Mouse (Mus musculus): Measurements from ENCODE around the gene Zc2hc1c.

Zc2hc1c gene

DNA sequence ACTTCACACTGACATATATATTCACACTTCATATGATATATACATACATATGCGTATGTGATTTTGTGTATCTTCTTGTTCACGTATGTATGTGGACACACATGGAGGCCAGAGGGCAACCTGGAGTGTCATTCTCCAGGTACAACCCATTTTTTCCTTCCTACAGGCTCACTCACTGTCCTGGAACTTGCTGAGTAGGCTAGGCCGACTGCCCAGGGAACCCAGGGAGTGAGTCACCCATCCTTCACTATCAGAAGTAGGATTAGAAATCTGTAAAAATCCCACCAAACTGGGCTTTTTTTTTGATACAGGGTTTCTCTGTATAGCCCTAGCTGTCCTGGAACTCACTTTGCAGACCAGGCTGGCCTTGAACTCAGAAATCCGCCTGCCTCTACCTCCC lies 3.4 kb upstream of the Zc2hc1c start:
- DNase-seq: no peak

DNA sequence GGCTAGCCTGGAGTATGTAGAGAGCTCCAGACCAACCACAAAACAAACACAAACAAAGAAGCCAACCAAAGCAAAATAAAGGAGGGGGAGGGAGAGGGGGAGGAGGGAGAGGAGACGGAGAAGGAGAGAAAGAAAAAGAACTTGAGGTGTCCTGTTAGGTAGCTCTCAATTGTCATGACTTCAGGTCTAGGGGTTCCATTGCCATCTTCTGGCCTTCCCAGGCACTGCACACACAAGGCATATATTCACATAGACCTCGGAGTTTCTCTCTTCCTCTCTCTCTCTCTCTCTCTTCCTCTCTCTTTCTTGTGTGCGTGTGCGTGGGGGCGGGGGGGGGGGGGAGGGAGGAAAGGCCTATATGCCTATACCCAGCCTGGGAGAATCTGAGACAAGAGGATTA lies 1.4 kb upstream of the Zc2hc1c start:
- peak; percentile 75 for DNase-seq

DNA sequence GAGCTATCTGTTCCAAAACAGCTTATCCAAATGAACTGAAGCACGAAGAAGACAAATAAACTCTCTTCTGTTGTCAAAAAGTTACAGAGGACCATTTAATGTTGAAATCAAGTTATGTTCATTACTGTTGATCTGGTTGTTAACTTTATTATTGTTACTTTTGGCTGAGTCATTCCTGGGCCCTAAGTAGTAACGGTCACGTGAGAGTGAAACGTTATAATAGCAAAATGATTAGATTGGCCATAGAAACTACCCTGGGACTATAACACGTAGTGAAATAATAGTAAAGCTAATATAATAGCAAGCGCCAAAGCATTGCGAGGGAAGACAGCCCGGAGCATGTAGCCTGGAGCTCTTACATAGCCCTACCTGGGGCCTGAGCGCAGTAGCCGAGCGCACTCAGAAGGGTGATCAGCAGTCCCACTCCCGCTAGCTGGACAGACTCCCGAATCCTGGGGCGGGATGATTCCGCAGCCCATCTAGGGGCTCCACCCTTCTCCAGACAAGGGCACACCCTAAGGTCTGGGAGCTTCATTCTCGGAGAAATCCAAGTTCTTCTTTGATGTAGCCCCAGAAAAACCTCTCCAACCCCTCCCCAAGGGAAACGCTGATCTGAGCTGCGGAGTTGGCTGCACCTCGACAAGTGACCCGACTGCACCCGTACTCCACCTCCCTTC lies 444 bp upstream of the Zc2hc1c start, which contains the start of gene Acyp1:
Gene Acyp1, minus strand, starts transcription at position 630 of the 677 bp plus-strand sequence.
- DNase-seq: no peak

DNA sequence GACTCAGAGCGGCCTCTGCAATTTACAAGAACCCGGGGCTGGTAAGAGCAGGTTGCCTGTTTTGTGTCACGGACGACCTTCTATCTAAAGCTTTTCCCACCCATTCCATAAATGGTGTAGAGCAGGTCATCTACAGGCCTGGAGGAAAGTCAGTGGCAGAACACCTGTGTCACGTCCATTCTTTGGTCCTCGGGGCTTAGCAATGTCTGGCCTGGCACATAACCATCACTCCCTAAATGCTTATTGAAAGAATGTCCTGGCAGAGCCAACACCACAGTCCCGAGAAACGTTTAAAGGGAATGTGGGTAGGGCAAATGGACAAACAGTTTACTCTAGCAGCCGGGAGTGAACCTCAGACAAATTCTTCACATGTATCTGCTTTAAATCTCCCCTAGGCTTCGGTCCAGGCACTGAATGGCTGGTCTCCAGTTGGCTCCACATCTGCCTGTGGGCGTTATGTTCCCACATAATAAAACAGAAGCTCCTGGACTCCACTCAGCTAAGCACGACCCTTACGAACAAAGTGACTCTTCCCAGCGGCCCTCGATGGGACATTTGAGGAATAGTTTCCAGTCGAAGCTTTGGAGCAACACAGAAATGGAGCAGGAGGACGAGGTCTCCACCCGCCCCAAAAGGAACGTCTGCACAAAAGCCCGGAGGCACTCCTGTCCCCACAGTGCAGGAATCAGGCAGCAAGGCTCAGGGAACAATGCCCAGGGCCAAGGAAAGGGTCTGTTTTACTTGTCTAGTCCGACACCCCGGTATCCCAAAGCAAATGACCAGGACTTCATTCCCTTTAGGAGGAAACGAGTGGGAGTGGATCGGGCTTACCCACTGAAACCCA lies 988 bp downstream of the Zc2hc1c start:
- no peak for DNase-seq

DNA sequence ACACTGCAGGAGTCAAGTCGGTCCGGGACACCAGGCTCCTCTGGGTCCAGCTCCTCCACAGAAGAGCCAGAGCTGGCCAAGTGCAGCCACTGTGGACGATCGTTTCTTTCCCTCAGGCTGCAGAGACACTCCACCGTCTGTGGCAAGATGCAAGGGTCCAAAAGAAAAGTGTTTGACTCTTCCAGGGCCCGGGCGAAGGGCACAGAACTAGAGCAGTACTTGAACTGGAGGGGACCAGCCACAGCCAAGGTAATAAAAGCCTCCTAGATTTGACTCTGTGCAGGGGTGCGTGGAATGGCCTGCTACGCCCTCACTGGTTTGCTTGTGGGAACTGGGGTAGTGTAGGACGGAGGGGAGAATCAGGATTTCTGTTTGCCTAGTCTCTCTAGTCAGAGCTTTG lies 2.2 kb downstream of the Zc2hc1c start:
- no peak for DNase-seq

DNA sequence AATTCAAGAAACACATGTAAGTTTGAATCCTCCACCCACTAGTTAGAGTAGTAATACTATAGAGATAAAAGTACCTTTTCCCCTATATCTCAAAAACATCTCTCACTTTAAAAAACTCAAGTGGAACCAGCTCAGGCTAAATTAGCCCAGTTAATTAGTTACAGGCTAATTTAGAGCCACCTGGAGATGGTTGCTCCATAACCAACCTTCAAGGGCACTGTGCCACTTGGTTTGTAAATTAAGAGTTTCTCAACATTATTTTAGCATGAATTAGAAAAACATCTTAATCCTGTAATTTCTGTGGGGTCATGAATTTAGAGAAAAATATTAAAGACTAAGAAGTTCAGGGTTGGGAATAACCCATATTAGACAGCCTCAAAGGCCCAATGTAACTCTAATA lies 3.1 kb downstream of the Zc2hc1c start:
- no peak for DNase-seq

DNA sequence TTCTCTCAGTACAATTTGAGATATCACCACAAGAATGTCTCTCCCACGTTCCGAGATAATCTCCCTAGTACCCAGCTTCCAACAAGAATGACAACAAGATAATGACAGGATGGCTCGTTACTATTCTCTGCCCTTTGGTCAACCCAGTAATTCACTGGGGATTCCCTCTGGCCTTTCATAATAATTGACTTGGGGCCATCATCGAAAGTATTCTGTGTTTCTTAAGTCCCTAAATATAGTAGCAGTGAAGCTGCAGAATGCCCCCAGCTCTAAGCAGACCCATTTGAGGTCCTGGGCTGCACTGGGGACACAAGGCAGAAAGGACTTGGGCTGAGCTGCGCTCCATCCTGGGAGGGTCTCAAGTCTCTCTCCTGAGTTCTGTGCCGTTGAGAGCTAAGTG lies 3.9 kb downstream of the Zc2hc1c start:
- no peak for DNase-seq

DNA sequence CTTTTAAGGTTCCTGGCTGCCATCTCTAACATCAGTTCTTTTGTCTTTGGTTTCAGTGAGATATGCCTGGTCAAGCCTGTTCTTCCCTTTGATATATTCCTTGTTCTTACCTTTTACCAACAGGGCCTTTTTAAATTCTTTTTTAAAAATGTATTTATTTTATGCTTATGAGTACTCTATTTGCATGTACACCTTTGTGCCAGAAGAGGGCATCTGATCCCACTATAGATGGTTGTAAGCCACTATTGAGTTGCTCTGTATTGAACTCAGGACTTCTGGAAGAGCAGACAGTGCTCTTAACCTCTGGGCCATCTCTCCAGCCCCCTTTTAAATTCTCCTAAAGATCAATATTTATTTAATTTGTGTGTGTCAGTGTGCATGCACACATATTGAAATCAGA lies 4.5 kb downstream of the Zc2hc1c start:
- no peak for DNase-seq

DNA sequence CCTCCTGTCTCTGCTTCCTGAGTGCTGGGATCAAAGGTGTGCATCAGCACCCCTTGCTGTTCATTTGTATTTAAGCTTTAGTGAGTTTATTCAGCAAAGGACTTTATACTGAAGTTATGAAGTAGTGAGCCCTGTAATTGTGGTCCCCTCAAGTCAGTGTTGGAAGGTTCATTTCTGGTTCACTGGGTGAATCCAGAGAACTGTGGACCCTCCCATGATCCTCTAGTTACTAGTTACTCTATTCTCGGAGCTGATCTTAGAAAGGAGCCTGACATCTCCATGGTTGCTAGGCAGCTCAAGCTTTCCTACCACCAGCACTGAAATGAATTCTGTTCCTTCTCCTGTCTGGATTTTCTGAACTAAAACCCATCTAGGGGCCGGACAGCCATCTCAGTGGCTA lies 7.1 kb downstream of the Zc2hc1c start:
- DNase-seq: no peak

DNA sequence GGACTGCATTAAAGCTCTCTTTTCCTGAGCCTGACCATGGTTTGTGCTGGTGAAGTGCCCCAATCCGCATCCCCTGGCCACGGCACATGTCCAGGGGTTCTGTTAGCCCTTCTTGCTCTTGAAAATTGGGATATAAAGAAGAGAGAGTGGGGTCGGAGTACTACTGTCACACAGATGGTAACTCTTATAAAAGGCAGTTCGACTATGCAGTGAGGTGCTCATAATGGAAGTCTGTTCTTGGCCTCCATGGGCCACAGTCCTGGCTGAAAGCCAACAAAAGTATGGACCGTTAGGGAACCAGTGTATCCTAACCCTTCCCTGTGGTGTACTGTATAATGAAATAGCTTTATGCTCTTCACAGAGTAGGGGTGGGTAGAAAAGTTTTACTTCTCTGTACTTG lies 8.5 kb downstream of the Zc2hc1c start:
- no peak for DNase-seq

DNA sequence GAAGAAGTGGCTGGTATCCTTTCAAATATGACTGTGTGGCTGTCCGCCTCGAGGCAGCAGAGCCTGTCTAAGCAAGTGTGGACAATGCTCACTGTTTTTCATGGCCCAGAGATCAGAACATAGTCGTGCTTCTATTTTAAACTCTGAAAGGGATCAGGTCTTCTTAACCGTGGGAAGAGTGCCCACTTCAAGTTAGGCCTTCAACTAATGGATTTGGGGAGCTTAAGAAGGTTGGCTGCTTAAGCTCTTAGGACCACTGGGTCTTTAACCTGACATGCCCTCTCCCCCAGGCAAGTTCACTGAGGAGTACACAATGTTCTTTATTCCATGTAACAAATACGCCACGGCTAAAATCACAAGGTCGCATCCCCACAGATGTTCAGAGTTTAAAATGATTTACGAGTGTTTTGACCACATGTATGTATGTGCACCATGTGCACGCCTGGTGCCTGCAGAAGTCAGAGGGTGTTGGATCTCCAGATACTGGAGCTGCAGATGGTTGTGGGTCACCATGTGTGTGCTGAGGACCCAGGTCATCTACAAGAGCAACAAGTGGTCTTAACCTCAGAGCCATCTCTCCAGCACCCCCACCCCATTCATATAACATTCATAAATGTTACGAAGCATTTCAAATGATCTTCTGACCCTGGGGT lies 9.1 kb downstream of the Zc2hc1c start:
- DNase-seq: no peak

DNA sequence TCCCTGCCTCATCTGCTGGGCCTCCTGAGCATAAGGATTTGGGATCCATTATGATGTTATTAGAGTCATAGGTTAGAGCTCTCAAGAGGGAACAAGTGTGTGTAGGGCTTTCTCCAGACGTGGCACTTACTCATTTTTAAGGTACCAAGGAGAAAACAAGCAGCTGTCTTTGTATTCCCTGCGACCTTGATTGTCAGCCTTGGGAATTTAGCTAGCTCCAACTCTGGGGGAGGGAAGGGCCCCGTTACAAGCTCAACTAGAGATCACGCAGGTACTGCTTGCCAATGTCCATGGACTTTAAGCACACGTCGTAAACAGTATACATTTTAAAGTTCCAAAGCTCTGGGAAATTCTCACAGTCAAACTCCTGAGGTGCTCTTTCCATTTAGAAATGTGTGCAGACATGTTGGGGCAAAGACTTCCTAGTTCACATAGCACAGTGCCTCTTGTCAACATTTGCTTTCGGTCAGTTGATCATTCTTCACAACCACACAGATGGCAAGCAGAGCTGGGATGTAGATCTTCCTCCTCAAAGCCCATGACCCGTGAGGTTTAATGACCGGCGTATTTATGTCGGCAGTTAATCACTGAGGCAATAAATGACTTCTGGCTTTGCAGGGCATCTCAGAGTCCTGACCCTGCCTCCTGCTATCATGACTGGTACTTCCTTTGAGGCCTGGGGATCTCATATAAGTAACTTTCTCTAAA lies 9.9 kb downstream of the Zc2hc1c start:
- DNase-seq: no peak

DNA sequence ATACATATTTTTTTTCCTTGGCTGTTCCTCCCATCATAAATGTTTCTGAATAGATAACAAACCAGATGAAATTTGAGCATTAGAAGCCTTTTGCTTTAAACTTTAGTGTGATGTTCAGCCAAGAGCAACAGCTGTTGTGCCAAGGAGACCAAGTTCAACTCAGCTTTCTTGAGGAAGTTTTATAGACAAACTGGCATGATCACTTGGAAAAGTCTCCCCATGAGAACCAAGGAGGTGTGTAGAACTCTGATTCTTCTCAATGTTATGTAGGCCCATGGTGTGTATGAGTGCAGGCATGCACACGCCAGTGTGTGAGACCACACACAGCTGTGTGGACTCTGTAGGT lies 10.4 kb downstream of the Zc2hc1c start:
- no peak for DNase-seq

DNA sequence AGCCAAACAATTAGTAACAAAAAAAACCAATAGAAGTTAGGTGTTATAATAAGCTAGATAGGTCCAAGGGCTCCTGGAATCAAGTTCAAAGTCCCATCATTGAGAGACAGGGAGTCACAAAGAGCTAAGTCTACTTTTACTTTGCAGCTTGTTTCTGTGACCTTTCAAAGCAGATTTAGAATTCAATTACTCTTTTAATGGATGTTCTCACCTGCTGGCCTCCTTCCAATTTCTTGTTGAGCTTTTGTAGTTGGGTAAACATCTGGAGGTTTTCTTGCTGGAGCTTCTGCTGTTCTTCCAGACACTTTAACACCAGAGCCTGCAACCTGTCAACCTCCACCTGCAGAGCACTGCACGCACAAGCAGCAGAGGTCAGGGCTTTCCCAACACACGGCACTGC lies 14.9 kb downstream of the Zc2hc1c start:
- DNase-seq: no peak

DNA sequence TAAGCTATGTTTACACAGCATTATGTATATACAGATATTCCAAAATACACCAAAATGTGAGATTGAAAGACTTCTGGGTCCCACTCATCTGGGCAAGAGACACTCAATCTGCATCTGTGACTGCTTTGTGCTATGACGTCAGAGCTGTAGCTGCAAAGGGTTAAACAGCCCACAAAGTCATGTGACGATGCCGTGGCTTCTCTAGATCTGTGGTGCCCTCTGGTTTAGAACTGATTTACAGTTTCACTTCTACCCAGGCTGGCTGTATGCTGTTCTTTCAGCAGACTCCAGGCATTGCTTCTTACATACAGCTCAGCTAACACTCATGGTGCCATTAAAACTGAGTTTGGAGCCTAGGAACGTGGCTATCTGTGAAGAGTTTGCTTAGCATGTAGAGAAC lies 16.3 kb downstream of the Zc2hc1c start:
- DNase-seq: peak; percentile 35

DNA sequence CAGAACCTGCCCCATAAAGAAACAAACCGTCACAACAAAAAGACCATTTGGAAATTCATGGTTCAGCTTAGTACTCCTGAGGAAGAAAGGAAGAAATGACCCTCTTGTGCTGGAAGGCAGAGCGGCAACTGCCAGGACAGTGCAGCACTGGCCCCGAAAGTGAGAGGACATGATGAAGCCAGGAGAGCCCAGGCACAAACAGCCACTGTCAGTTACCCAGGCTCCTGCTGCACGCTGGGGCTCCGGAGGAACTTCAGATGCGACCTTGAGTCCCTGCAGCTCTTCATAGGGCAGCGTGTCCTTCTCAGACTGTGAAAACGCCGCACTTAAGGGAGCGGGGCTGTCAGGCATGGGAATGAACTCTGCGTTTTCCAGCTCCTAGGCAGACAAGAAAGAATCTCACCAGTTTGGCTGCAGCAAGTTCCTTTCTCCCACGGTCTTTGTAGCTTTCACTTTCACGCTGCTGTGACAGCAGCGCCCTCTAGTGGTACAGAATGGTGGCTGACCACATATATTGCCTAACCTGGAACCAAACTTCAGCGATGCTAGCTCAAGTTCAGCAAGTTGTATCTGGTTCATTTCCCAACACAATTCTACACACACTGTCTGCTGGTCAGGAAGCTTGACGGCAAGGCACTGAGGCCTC lies 17.0 kb downstream of the Zc2hc1c start:
- DNase-seq: peak; percentile 89

DNA sequence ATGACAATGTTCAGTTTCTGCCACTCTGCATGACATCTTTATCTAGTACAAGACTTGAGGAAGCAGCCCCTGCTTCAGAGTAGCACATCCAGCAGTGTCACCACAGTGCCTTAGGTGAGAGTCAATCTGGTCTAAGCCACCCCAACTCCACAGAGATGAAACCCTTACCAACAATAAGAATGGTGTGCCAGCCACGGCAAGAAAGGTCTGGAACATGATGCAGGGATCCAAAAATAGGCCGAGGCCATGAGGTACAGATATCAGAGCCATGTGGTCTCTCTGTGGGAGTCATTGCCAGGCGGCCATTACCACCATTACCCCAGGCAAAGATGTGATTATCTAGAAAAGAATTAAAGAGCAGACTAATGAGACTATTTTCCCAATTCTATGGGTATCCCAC lies 20.3 kb downstream of the Zc2hc1c start:
- no peak for DNase-seq

DNA sequence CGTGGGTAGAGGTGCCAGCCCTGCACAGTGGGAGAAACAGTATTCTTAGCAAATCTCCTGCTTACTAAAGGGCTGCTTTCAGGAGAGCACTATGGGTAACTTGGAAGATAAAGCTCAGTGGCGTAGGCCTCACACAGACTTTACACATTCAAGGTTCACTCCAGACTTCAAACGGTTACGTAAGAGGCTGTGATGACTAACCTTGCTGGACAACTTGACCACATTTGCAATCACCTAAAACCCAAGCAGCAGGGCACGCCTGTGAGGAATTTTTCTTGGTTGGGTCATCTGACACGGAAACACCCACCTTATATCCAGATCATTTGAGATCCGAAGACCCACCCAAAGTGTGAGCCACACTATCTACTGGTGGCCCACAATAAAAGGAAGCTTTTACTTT lies 41.8 kb downstream of the Zc2hc1c start:
- no peak for DNase-seq

DNA sequence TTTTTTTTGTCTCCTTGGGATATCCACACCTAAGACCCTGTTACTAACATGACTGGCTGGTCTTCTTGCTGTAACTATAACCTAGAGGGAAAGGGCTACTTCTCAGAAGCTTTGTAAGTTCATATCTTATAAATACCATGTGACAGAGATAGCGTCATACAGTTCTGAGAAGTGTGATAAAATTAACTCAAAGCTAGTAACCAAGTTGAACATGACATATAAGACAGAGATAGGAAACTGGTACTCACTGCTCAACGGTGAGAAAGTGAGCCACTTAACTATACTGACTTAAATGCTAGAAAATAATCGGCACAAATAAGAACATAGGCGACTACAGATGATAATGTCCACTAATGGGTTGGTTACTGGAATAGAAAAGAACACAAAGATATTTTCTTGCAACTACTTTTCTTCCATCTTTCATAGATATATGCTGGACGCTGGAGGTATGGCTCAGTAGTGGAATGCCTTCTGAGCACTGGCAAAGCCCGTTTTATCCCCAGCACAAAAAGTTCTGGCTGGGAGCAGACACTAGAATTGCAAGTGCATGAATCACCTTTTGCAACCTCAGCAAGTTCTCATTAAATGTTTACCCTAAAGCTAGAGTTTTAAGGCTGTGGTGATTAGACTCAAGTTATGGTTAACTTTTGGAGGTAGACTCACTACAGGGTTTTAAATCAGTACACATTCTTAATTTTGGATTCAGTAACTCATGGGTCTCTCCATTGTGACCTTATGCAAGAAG lies 49.3 kb downstream of the Zc2hc1c start:
- no peak for DNase-seq

DNA sequence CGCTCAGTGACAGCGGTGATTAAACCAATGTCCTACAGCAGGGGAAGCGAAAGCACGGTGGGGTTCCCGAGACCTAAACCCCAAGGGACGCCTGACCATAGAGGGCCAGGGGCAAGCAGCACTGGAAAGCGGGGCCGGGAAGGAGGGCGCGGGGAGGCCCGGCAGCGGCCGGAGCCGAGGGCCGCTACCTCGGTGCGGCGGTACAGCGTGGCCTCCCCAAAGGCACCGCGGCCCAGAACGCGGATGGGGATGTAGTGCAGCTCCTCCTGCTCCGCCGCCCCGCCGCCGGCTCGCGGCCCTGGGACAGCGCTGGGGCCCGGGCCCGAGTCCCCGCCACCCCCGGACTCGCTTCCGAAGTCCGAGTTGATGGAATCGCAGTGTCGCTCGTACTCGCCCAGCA lies 50.4 kb downstream of the Zc2hc1c start:
- no peak for DNase-seq

DNA sequence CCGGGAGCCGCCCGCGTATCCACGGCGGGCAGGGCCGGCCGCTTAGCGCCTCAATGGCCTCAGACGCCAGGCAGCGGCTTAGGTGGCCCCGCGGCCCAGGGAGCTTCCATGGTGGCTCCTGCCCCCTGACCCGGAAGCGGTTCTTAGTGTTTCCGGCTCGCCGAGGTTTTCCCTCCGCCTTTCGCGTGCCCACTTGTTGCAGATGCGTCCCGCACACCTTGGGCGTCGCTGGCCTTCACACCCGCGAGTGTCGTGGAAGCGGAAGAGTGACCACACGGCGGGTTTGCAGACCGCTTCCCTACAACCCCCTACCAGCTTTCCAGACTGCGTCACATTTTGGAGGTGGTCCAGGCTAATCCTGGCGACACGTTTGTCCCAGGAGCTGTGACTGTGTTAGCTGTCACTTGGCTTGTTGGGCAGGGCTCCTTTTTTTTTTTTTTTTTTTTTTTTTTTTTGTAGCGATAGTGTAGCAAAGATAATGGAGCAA lies 50.9 kb downstream of the Zc2hc1c start, which contains the start of gene Nek9:
Gene Nek9, minus strand, starts transcription at position 120 of the 487 bp plus-strand sequence.
- peak; percentile 96 for DNase-seq

DNA sequence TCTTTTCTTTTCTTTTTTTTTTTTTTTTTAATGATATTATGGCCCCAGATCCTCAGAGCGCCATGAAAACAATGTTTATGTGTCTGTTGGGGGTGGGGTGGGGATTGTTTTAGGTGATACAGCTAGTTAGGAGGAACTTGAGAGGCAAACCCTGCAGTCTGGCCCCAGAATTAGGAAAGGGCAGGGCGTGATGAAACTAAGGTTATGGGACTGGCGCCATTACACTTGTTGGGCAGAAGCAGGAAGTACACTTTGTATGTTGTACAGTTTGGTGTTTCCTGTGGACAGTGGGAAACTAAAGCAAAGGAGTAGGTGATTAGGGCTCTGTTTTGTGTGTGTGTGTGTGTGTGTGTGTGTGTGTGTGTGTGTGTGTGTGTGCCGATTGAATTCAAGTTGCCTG lies 51.6 kb downstream of the Zc2hc1c start:
- DNase-seq: peak; percentile 15
